Mouse (Mus musculus) bone marrow, adult 2 months (tissue): Measurements from ENCODE around the gene Smim5.

Experiments
- CTCF ChIP-seq: fragments of 200-500 bp; IDR thresholded peaks from 2 replicates; pipeline ENCODE4 v1.5.1; 2011; ENCODE audit warnings: low read length, control low read depth; ENCODE audit not compliant: control insufficient read depth, insufficient read depth
- POLR2A ChIP-seq: fragments of 200-500 bp; IDR thresholded peaks from 2 replicates; pipeline ENCODE4 v1.6.1; 2011; ENCODE audit warnings: low read depth, mild to moderate bottlenecking, control low read depth, low read length, borderline replicate concordance; ENCODE audit not compliant: control insufficient read depth

GRCm38 (mm10) chr11:115898446-115898845, 1.3 kb upstream of the Smim5 start:
- TF ChIP-seq POLR2A (no peak), CTCF (no peak)
